Mouse (Mus musculus): Measurements from ENCODE around the gene Tarm1.

GRCm38 (mm10) chr7:3472774-3473173 lies 29.6 kb downstream of the Tarm1 start:
- TF ChIP-seq CTCF (IDR thresholded peaks at IDR 0.05; ENCODE audit: low read depth): no peak
- no peak for TF ChIP-seq EP300 (IDR thresholded peaks at IDR 0.05; ENCODE audit: low read depth)
